ENCODE assay signal across 19 mouse cellular contexts in the genomic region with DNA sequence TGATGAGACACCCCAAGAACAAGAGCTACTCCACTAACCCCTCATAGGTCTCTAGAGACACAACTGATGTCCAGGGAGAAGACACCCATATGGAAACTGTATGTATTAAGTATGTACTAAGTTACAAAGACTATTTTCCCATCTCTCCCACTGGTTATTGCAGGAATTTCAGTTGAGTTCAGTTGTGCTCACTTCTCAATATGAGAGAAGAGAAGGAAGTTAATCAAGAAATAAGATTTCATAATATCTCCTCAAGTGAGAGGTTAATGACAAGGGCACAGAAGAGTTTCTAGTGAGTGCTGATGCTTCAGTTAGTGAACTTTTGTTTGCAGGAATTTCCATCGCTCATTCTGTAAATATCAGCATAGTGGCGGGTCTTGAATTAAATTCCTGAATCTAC.
A peak's percentile ranks its signal among the peaks of the same experiment; 100 is the strongest.
DNase-seq lines count a peak whose midpoint lies in the region; ATAC-seq lines count a peak whose summit lies in the region.
"Had no signal": no experiment of that assay in that cellular context is flagged by ENCODE, and none has a peak within 500 bp of the region (broad histone marks: within the 10 kb centered on the region; RNA-seq: fewer than 3 reads in every experiment).

No protein-coding gene starts in this region.

- no peak overlapping the region for H3K4me3 ChIP-seq in heart, embryonic 11.5 days (ENCODE audit: low read depth, low read length)
- H3K4me3 ChIP-seq: embryonic facial prominence, embryonic 10.5 days; embryonic facial prominence, embryonic 12.5 days; forebrain, embryonic 13.5 days; forebrain, embryonic 15.5 days had no signal

- DNase-seq in kidney, adult 11 months, result no peak
- DNase-seq: adrenal gland, adult 2 months; adrenal gland, postnatal 10 days; adrenal gland, postnatal 25 days; cerebellum, adult 11 months; cerebellum, adult 18-20 months; cerebellum, adult 8-10 months; cerebellum, adult 9-11 months; cerebellum, postnatal 14 days; cerebellum, postnatal 36 days; forebrain, postnatal 0 days had no signal

- no peak overlapping the region for H3K27ac ChIP-seq in heart, embryonic 11.5 days (ENCODE audit: low read depth, low read length)
- H3K27ac ChIP-seq: embryonic facial prominence, embryonic 10.5 days; embryonic facial prominence, embryonic 12.5 days; forebrain, embryonic 13.5 days; forebrain, embryonic 15.5 days had no signal

- WGBS in heart, embryonic 11.5 days (ENCODE audit: insufficient replicate concordance), result 90% methylated on average over 2 of the region's 2 CpGs

- no peaks in the 10 kb centered on the region for H3K27me3 ChIP-seq in heart, embryonic 11.5 days (ENCODE audit: control insufficient read depth, insufficient read depth, low read length)
- H3K27me3 ChIP-seq: embryonic facial prominence, embryonic 12.5 days; forebrain, embryonic 13.5 days; forebrain, embryonic 15.5 days had no signal

- H3K4me1 ChIP-seq in heart, embryonic 11.5 days (ENCODE audit: control insufficient read depth, insufficient read depth, low read length), result no peaks in the 10 kb centered on the region
- H3K4me1 ChIP-seq: embryonic facial prominence, embryonic 10.5 days; embryonic facial prominence, embryonic 12.5 days; forebrain, embryonic 13.5 days; forebrain, embryonic 15.5 days had no signal

- no peaks in the 10 kb centered on the region for H3K36me3 ChIP-seq in heart, embryonic 11.5 days (ENCODE audit: control insufficient read depth, insufficient read depth, low read length)
- H3K36me3 ChIP-seq: embryonic facial prominence, embryonic 10.5 days; embryonic facial prominence, embryonic 12.5 days; forebrain, embryonic 15.5 days had no signal

- H3K9me3 ChIP-seq in heart, embryonic 11.5 days (replicated peaks; ENCODE audit: control insufficient read depth, low read length), result no peaks in the 10 kb centered on the region
- H3K9me3 ChIP-seq: embryonic facial prominence, embryonic 10.5 days; embryonic facial prominence, embryonic 12.5 days; forebrain, embryonic 13.5 days; forebrain, embryonic 15.5 days had no signal

- no peak overlapping the region for H3K9ac ChIP-seq in heart, embryonic 11.5 days (ENCODE audit: low read depth, low read length)
- H3K9ac ChIP-seq: embryonic facial prominence, embryonic 12.5 days; forebrain, embryonic 13.5 days; forebrain, embryonic 15.5 days; forebrain, postnatal 0 days had no signal

- no peak overlapping the region for H3K4me2 ChIP-seq in heart, embryonic 11.5 days
- H3K4me2 ChIP-seq: embryonic facial prominence, embryonic 12.5 days; forebrain, embryonic 13.5 days; forebrain, embryonic 15.5 days had no signal

- 0 out of 2 replicates have a peak, but pooled peaks have one; percentile 22 for ATAC-seq in common myeloid progenitor, adult 5-6 weeks (replicated peaks; ENCODE audit: low read depth, poor library complexity, severe bottlenecking)
- peak; percentile 53 for ATAC-seq in granulocyte monocyte progenitor cell, adult 5-6 weeks (replicated peaks; ENCODE audit: poor library complexity, severe bottlenecking)
- ATAC-seq in megakaryocyte progenitor cell, adult 5-6 weeks (replicated peaks; ENCODE audit: poor library complexity), result peak; percentile 64
- ATAC-seq in heart, embryonic 11.5 days (replicated peaks; ENCODE audit: insufficient number of reproducible peaks, low FRiP score, low TSS enrichment), result no peak
- ATAC-seq: forebrain, embryonic 13.5 days; forebrain, embryonic 15.5 days; forebrain, postnatal 0 days had no signal
